Mouse (Mus musculus): ENCODE measurements around the gene Pramef17. TPM values are rescaled to one million over a fixed set of nuclear protein-coding genes. Genes with fewer than 3 reads are reported as not detected.
"Not testable (repeated sequence)": the region's sequence is repeated elsewhere in the genome, so short reads cannot be mapped to it uniquely, and the experiment has no call there.

Gene Pramef17
- total RNA-seq (2014; rRNA removed) (not detected in 2 replicates), polyA plus RNA-seq (2012; rRNA removed) (not detected in 2 replicates)

DNA sequence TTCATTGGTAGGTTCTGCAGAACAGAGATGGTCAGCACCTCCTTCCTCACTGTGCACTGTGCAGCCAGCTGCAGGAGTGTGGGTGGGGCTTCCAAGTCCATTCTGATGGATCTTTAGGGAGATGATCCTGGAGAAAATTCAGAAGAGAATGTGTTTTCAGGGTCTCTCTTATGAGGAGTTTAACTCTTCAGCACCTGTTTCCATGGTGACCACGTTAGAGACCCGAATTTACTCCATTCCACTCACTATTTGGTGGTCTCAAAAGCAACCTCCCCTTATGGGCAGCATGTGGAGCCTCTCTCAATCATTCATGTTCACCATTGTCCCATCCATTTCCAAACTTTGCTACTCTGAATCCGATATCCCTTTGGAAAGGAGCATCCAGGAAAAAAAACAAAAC lies at the start of gene Pramef17:
Gene Pramef17 (minus strand): TSS at position 101 of the 400 bp plus-strand sequence.
- H3K27ac ChIP-seq (replicated peaks; ENCODE audit: insufficient read depth, low read depth, low read length); H3K27me3 ChIP-seq (ENCODE audit: control insufficient read depth, insufficient read depth, low read length); H3K36me3 ChIP-seq (ENCODE audit: control insufficient read depth, insufficient read depth, low read length); DNase-seq (ENCODE audit: extremely low read depth, low read depth, low spot score); H3K79me2 ChIP-seq (ENCODE audit: control insufficient read depth, insufficient read depth, low read length); H3K4me1 ChIP-seq (ENCODE audit: control insufficient read depth, insufficient read depth, low read length); H3K4me3 ChIP-seq (ENCODE audit: insufficient read depth, low read depth, low read length); H3K9ac ChIP-seq (ENCODE audit: low read depth, low read length): not testable (repeated sequence)
- WGBS, result 58% methylated on average over 3 of the region's 3 CpGs

- H3K79me2 ChIP-seq (ENCODE audit: control insufficient read depth, insufficient read depth, low read length); H3K27me3 ChIP-seq (ENCODE audit: control insufficient read depth, insufficient read depth, low read length); DNase-seq (ENCODE audit: extremely low read depth, low read depth, low spot score); H3K4me1 ChIP-seq (ENCODE audit: control insufficient read depth, insufficient read depth, low read length); H3K27ac ChIP-seq (replicated peaks; ENCODE audit: insufficient read depth, low read depth, low read length); H3K9ac ChIP-seq (ENCODE audit: low read depth, low read length); H3K4me3 ChIP-seq (ENCODE audit: insufficient read depth, low read depth, low read length); H3K36me3 ChIP-seq (ENCODE audit: control insufficient read depth, insufficient read depth, low read length): not testable (repeated sequence)
- 95% methylated on average over 17 of the region's 17 CpGs for WGBS
Measured at GRCm38 (mm10) chr4:143988126-143988525, 6.0 kb downstream of the Pramef17 start.

DNA sequence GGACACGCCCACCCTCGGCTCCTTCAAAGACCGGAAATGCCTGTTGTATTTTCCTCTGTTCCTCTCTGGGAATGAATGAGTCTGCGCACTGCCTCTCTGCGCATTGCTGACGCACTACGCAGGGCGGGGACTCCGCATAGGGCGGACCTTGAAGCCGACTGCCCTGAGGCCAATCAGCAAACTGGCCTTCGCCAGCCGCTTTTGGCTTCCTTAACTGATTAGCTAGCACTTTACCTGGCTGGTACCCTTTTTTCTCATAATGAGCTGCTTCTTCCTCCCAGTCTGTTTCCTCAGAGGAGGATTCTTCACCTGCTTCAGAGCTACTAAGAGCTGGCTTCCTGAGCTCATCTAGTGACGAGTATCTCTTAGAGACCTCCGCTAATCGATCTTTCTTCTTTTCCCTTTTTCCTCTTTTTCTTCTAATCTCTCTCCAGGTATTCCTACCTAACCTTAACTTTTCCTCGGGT lies 6.7 kb downstream of the Pramef17 start:
- 83% methylated on average over 13 of the region's 17 CpGs for WGBS
- not testable (repeated sequence) for H3K4me3 ChIP-seq (ENCODE audit: insufficient read depth, low read depth, low read length); H3K4me1 ChIP-seq (ENCODE audit: control insufficient read depth, insufficient read depth, low read length); H3K27ac ChIP-seq (replicated peaks; ENCODE audit: insufficient read depth, low read depth, low read length); H3K9ac ChIP-seq (ENCODE audit: low read depth, low read length); DNase-seq (ENCODE audit: extremely low read depth, low read depth, low spot score); H3K36me3 ChIP-seq (ENCODE audit: control insufficient read depth, insufficient read depth, low read length); H3K79me2 ChIP-seq (ENCODE audit: control insufficient read depth, insufficient read depth, low read length); H3K27me3 ChIP-seq (ENCODE audit: control insufficient read depth, insufficient read depth, low read length)

GRCm38 (mm10) chr4:143985733-143986132 lies 8.4 kb downstream of the Pramef17 start:
- DNase-seq (ENCODE audit: extremely low read depth, low read depth, low spot score); H3K4me3 ChIP-seq (ENCODE audit: insufficient read depth, low read depth, low read length): not testable (repeated sequence)
- 93% methylated on average over 7 of the region's 9 CpGs for WGBS

GRCm38 (mm10) chr4:143985165-143985564 lies 9.0 kb downstream of the Pramef17 start:
- not testable (repeated sequence) for H3K27ac ChIP-seq (replicated peaks; ENCODE audit: insufficient read depth, low read depth, low read length); H3K36me3 ChIP-seq (ENCODE audit: control insufficient read depth, insufficient read depth, low read length); H3K79me2 ChIP-seq (ENCODE audit: control insufficient read depth, insufficient read depth, low read length); H3K9ac ChIP-seq (ENCODE audit: low read depth, low read length); DNase-seq (ENCODE audit: extremely low read depth, low read depth, low spot score); H3K4me1 ChIP-seq (ENCODE audit: control insufficient read depth, insufficient read depth, low read length); H3K27me3 ChIP-seq (ENCODE audit: control insufficient read depth, insufficient read depth, low read length); H3K4me3 ChIP-seq (ENCODE audit: insufficient read depth, low read depth, low read length)
- no CpG with 5 or more reads among the region's 7 CpGs for WGBS

More at GRCm38 (mm10) chr4:143985733-143986132, 8.4 kb downstream of the Pramef17 start:
- not testable (repeated sequence) for H3K9ac ChIP-seq (ENCODE audit: low read depth, low read length); H3K36me3 ChIP-seq (ENCODE audit: control insufficient read depth, insufficient read depth, low read length); H3K27ac ChIP-seq (replicated peaks; ENCODE audit: insufficient read depth, low read depth, low read length); H3K4me1 ChIP-seq (ENCODE audit: control insufficient read depth, insufficient read depth, low read length); H3K79me2 ChIP-seq (ENCODE audit: control insufficient read depth, insufficient read depth, low read length); H3K27me3 ChIP-seq (ENCODE audit: control insufficient read depth, insufficient read depth, low read length)

- not testable (repeated sequence) for DNase-seq (ENCODE audit: extremely low read depth, low read depth, low spot score); H3K4me3 ChIP-seq (ENCODE audit: insufficient read depth, low read depth, low read length)
- WGBS, result 27% methylated on average over 1 of the region's 1 CpGs
Measured at GRCm38 (mm10) chr4:143983446-143983845, 10.7 kb downstream of the Pramef17 start.

DNA sequence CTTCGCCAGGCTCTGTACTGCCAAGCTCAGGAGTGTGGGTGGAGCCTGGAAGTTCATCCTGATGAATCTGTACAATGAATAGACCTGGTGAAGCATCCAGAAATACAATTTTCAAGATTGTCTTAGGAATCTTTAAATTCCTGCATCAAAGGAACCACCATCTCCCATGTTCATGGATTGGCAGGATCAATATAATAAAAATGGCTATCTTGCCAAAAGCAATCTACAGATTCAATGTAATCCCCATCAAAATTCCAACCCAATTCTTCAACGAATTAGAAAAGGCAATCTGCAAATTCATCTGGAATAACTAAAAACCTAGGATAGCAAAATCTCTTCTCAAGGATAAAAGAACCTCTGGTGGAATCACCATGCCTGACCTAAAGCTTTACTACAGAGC lies 27.3 kb downstream of the Pramef17 start, which contains the start of gene Gm13101:
Gene Gm13101 (minus strand): TSS at position 101 of the 400 bp plus-strand sequence.
- not testable (repeated sequence) for DNase-seq (ENCODE audit: extremely low read depth, low read depth, low spot score); H3K27me3 ChIP-seq (ENCODE audit: control insufficient read depth, insufficient read depth, low read length); H3K27ac ChIP-seq (replicated peaks; ENCODE audit: insufficient read depth, low read depth, low read length); H3K79me2 ChIP-seq (ENCODE audit: control insufficient read depth, insufficient read depth, low read length); H3K9ac ChIP-seq (ENCODE audit: low read depth, low read length); H3K4me1 ChIP-seq (ENCODE audit: control insufficient read depth, insufficient read depth, low read length); H3K4me3 ChIP-seq (ENCODE audit: insufficient read depth, low read depth, low read length); H3K36me3 ChIP-seq (ENCODE audit: control insufficient read depth, insufficient read depth, low read length)
- 38% methylated on average over 2 of the region's 2 CpGs for WGBS

More at GRCm38 (mm10) chr4:143983446-143983845, 10.7 kb downstream of the Pramef17 start:
- not testable (repeated sequence) for H3K36me3 ChIP-seq (ENCODE audit: control insufficient read depth, insufficient read depth, low read length); H3K9ac ChIP-seq (ENCODE audit: low read depth, low read length); H3K27me3 ChIP-seq (ENCODE audit: control insufficient read depth, insufficient read depth, low read length); H3K4me1 ChIP-seq (ENCODE audit: control insufficient read depth, insufficient read depth, low read length); H3K79me2 ChIP-seq (ENCODE audit: control insufficient read depth, insufficient read depth, low read length); H3K27ac ChIP-seq (replicated peaks; ENCODE audit: insufficient read depth, low read depth, low read length)

DNA sequence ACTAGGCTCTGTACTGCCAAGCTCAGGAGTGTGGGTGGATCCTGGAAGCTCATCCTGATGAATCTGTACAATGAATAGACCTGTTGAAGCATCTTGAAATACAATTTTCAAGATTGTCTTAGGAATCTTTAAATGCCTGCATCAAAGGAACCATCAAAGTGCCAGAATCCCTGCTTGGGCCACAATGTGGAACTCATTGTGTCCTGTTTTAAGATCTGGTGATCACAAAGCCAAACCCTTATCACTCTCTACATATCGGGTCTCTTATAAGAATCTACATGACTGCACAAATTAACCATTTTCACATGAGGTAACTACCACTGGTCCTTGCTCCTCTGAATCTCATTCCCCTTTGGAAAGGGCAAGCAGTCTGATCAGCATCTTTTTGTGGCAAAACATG lies 43.3 kb downstream of the Pramef17 start, which contains the start of gene Pramef25:
Gene Pramef25 (minus strand): TSS at position 101 of the 400 bp plus-strand sequence.
- DNase-seq (ENCODE audit: extremely low read depth, low read depth, low spot score); H3K79me2 ChIP-seq (ENCODE audit: control insufficient read depth, insufficient read depth, low read length); H3K4me1 ChIP-seq (ENCODE audit: control insufficient read depth, insufficient read depth, low read length); H3K27me3 ChIP-seq (ENCODE audit: control insufficient read depth, insufficient read depth, low read length); H3K27ac ChIP-seq (replicated peaks; ENCODE audit: insufficient read depth, low read depth, low read length); H3K4me3 ChIP-seq (ENCODE audit: insufficient read depth, low read depth, low read length); H3K9ac ChIP-seq (ENCODE audit: low read depth, low read length); H3K36me3 ChIP-seq (ENCODE audit: control insufficient read depth, insufficient read depth, low read length): not testable (repeated sequence)
- WGBS, result 73% methylated on average over 1 of the region's 1 CpGs

Data from liver, adult 2 months (tissue).